Mouse (Mus musculus): ENCODE results near the gene Selenbp2.
A peak's percentile ranks its signal among the peaks of the same experiment; 100 is the strongest.
"Not testable (repeated sequence)": the region's sequence is repeated elsewhere in the genome, so short reads cannot be mapped to it uniquely, and the experiment has no call there.

The Selenbp2 gene

DNA sequence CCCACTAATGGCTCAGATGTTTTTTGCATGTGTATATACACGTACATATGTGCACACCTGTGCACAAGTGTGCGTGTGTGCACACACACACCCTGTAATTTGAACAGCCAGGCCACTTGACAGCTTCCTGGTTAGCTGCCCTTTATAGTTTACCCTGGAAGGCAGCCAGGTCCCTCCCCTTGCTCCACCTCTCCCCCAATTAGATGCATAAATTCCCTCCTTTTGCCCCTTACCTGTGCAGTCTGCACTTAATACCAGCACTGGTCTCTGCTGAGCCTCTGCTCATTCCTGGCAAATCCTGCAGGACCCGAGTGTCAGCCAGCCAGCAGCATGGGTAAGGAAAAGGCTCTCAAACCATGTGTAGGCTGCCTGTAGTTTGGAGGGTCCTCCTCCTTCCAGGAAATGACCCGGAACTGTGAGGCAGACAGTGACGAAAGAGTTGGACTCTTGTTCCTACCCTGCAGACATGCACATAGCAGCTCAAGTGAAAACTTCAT is at the start of gene Selenbp2:
Gene Selenbp2, plus strand, starts transcription at position 228 of the 497 bp plus-strand sequence.
- DNase-seq (ENCODE audit: low read depth) = no peak

- DNase-seq (ENCODE audit: low read depth) = peak; percentile 46
These were observed 44.4 kb upstream of the Selenbp2 start for GRCm38 (mm10) chr3:94648755-94649590.

- DNase-seq (ENCODE audit: low read depth) = no peak
These were observed 42.9 kb upstream of the Selenbp2 start for GRCm38 (mm10) chr3:94650409-94650808.

- not testable (repeated sequence) for DNase-seq (ENCODE audit: low read depth)
These were observed 39.4 kb upstream of the Selenbp2 start for GRCm38 (mm10) chr3:94653967-94654366.

DNA sequence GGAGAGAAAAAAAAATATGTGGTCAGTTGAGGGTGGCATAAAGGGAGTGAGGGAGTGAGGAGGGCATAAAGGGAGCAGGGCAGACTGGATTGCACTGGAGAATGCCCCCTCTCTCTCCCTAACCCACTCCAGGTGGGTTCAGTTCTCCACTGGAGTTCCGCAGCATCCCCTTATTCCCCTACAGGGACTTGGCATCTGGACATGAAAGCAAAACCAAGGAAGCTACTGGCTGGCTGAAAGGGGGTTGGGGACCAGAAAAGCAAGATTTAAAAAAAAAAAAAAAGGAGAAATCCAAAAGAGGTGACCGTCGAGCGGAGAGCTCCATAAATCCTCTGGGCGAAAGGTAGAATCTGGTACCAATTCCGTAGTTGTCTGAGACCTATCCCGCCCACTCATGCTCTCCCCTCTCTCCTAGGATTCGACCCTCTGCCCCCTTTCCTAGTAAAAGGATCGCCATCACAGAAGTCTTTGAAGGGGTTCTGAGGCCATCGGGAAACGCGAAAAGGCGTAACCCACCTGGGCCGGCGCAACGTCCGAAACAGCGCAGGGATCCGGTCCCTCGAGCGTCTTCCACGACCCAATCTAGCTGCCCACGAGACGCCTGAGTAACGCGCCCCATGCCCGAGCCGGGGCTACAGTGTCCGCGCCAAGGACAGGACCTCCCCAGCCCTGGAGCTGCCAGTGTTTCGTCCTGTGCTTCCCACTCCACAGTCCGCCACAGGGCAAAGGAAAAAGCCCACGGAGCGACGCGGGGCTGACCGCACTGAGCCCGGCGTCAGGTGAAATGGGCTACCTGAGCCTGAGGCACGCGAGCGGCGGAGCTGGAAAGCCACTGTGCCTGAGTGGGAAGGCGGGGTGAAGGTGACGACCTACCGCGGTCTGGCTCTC is 35.3 kb upstream of the Selenbp2 start:
- DNase-seq (ENCODE audit: low read depth) = not testable (repeated sequence)

GRCm38 (mm10) chr3:94658740-94659095 is 34.6 kb upstream of the Selenbp2 start, which contains the start of gene Tuft1:
Tuft1 (minus strand) TSS chr3:94658872.
- not testable (repeated sequence) for DNase-seq (ENCODE audit: low read depth)

DNA sequence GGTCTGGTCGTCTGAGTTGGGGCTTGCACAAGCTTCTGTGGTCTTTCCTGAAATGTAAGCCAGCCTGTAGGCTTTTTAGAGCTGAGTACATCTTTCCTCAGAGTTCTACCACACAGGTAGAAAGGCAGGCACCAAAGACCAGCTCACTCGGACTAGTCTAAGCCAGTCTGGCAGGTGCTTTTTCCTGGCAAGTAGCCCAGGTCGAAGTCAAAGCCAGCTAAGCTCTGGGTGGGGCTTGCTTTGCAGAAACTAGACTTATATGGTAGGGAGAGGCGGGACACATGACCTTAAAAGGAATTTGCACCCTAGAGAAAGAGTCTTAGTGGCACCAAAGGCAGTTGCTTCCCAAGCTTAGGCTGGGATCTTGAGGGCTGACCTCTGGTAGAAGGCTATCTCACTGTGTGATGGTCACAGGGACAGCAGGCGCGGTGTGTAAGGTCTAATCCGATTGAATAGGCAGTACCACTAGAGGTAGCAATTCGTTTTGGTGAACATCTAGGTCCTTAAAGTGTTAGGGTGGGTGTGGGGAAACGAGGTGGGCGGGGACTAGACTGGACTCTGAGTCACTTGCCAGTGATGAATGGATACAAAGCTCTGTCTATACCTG is 34.1 kb upstream of the Selenbp2 start:
- DNase-seq (ENCODE audit: low read depth) = peak; percentile 53

DNA sequence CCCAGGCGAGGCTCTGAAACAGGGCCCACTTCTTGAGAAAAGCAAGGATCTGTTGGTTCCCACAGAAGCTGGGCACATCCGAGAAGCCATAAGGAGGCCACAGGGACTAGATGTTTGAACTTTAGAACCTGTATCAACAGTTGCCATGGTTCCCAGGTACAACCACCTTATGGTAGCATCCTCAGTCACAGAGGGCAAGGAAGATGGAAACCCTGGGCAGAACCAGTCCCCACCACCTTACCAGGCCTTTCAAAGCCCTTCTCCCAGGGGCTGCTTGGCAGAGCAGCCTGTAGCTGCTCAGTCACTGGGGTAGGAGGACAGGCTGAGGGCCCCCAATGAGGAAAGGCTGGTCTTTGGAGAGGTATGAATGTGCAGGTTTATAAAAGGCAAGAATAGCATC is 32.5 kb upstream of the Selenbp2 start:
- not testable (repeated sequence) for DNase-seq (ENCODE audit: low read depth)

GRCm38 (mm10) chr3:94665060-94665802 is 28.1 kb upstream of the Selenbp2 start:
- peak; percentile 33 for DNase-seq (ENCODE audit: low read depth)

- not testable (repeated sequence) for DNase-seq (ENCODE audit: low read depth)
These were observed 27.5 kb upstream of the Selenbp2 start for GRCm38 (mm10) chr3:94665896-94666295.

GRCm38 (mm10) chr3:94675101-94675500 is 18.3 kb upstream of the Selenbp2 start:
- DNase-seq (ENCODE audit: low read depth) = not testable (repeated sequence)

DNA sequence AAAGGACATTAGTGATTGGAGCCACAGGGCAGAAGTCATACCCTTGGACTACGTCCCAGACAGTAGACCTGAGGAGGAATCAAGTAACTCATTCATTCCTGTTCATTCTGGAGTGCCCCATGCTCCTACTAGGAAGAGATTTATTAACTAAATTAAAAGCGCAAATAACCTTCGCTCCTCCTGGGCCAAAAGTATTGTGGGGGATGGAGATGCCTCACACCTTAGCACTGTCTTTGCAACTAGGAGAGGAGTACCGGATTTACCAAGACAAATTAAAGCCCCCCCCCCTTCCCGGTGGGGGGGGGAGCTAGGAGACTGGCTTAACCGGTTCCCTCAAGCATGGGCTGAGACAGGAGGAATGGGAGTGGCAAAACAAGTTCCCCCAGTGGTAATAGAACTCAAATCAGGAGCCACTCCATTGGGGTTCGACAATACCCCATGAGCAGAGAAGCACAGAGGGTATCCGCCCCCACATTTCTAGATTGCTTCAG is 14.0 kb upstream of the Selenbp2 start:
- no peak for DNase-seq (ENCODE audit: low read depth)

- DNase-seq (ENCODE audit: low read depth) = not testable (repeated sequence)
These were observed 13.3 kb upstream of the Selenbp2 start for GRCm38 (mm10) chr3:94680032-94680431.

DNA sequence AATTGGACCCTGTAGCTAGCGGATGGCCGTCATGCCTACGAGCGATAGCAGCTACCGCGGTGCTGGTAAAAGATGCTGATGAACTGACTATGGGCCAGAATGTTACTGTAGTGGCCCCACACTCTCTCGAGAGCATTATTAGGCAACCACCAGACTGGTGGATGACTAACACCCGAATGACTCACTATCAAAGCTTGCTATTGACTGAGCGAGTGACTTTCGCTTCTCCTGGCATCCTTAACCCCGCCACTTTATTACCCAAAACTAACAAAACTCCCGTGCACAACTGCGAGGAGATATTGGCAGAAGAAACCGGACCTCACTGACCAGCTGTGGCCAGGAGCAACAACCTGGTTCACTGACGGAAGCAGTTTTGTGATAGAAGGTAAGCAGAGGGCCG is 12.6 kb upstream of the Selenbp2 start:
- DNase-seq (ENCODE audit: low read depth) = no peak

DNA sequence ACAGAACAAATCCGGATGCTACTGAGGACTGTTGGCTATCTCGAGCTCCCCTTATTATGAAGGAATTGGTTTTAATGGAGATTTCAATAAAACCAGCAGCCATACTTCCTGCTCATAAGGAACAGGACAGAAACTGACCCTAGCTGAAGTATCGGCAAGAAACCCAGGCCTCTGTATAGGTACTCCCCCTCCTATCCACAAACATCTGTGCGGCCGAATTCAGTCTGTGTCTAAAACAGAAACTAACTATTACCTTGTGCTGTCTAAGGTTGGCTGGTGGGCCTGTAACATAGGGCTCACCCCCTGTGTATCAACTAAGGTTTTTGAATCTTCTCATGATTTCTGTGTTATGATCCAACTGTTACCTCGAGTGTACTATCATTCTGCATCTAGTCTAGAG is 9.7 kb upstream of the Selenbp2 start:
- DNase-seq (ENCODE audit: low read depth) = no peak

- peak; percentile 22 for DNase-seq (ENCODE audit: low read depth)
These were observed 7.2 kb upstream of the Selenbp2 start for GRCm38 (mm10) chr3:94685989-94686772.

- DNase-seq (ENCODE audit: low read depth) = not testable (repeated sequence)
These were observed 4.7 kb upstream of the Selenbp2 start for GRCm38 (mm10) chr3:94688698-94689097.

GRCm38 (mm10) chr3:94689195-94689594 is 4.2 kb upstream of the Selenbp2 start:
- not testable (repeated sequence) for DNase-seq (ENCODE audit: low read depth)

DNA sequence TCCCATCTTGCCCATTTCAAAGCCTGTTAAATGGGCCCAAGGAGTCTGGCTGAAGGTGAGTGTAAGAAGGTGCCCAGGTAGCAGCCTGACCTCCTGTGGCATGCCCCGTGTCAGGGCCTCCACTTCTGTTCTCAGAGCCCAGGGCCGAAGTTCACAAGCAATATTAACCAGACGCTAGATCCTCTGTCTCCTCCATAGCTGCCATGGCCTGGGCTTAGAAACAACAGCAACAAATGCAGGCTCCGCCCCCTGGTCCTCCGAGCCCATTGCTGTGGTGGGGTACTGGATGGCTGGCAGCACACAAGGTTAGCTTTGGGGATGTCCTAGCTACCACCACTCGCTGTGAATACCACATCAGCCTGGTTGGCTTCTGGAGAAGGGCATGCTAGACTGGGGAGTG is 3.2 kb upstream of the Selenbp2 start:
- not testable (repeated sequence) for DNase-seq (ENCODE audit: low read depth)

- no peak for DNase-seq (ENCODE audit: low read depth)
These were observed 2.6 kb upstream of the Selenbp2 start for GRCm38 (mm10) chr3:94690616-94691247.
